Mouse (Mus musculus) heart, embryonic 13.5 days (tissue): ENCODE results near the gene Wdr25. TPM values are rescaled to one million over a fixed set of nuclear protein-coding genes. Genes with fewer than 3 reads are reported as not detected.

Experiments
- ATAC-seq: fragments of 200-750 bp; cut with Nextera tagmentation; 2 replicates; pipeline ENCODE4 v1.8.0; 2017; ENCODE audit warnings: moderate TSS enrichment; ENCODE audit not compliant: insufficient number of reproducible peaks, low FRiP score, low TSS enrichment; ENCODE audit errors: extremely low read depth
- H3K27ac ChIP-seq: fragments of 300-500 bp; sonication (generic); replicated peaks from 2 replicates; pipeline ENCODE4 v1.5.1; 2015; ENCODE audit warnings: moderate library complexity, mild to moderate bottlenecking, inconsistent platforms
- H3K27me3 ChIP-seq: fragments of 300-500 bp; sonication (generic); replicated peaks from 2 replicates; pipeline ENCODE4 v1.6.1; 2015; ENCODE audit warnings: mild to moderate bottlenecking, inconsistent platforms
- H3K36me3 ChIP-seq: fragments of 300-500 bp; sonication (generic); 2 replicates; pipeline ENCODE4 v1.6.1; 2015; ENCODE audit warnings: mild to moderate bottlenecking, inconsistent platforms
- H3K4me1 ChIP-seq: fragments of 300-500 bp; sonication (generic); 2 replicates; pipeline ENCODE4 v1.6.1; 2015; ENCODE audit warnings: inconsistent platforms
- H3K4me2 ChIP-seq: fragments of 300-500 bp; sonication (generic); 2 replicates; pipeline ENCODE4 v1.6.1; 2015; ENCODE audit warnings: inconsistent platforms, mild to moderate bottlenecking, moderate library complexity
- H3K4me3 ChIP-seq: fragments of 300-500 bp; sonication (generic); 2 replicates; pipeline ENCODE4 v1.5.1; 2015; ENCODE audit warnings: moderate library complexity, mild to moderate bottlenecking, inconsistent platforms
- H3K9ac ChIP-seq: fragments of 300-500 bp; sonication (generic); 2 replicates; pipeline ENCODE4 v1.6.1; 2015; ENCODE audit warnings: inconsistent platforms, mild to moderate bottlenecking, moderate library complexity
- H3K9me3 ChIP-seq: fragments of 300-500 bp; sonication (generic); 2 replicates; pipeline ENCODE4 v1.6.1; 2016; ENCODE audit warnings: inconsistent platforms
- WGBS: fragments of 180-500 bp; shearing (Covaris S2); methylation state at CpG from one replicate; pipeline ENCODE4 v1.1.7; 2015; ENCODE audit warnings: mixed read lengths; 5-methylcytosine and 5-hydroxymethylcytosine counted together
- polyA plus RNA-seq: library from polyadenylated mRNA; unstranded; fragments of >200 nt; fragmentation: Nextera tagmentation; extraction: Ambion mirVana; gene quantifications from 2 replicates; pipeline ENCODE4 v1.2.1, GENCODE M21; 2015

Wdr25 gene
- polyA plus RNA-seq, 1 experiment from 2014 or later, result 6.3 TPM

DNA sequence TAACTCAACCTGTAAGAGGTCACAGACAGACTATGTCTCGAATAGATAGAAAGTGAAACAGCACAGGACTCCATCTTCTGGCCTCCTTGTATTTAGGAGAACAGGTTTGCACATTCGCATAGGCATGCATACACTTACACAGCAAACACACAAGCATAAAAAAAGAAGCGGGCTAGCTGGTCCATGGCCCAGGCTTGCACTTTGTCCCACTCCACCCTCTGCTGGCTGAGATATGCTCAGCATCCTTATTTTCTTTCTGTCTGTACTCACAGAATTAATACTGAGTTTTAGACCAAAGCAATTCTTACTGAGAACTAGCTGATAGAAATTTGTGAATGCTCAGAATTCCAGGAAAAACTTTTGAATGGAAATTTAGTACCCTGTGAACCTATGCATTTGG lies 2.6 kb downstream of the Wdr25 start:
- WGBS, result 54% methylated on average over 3 of the region's 3 CpGs
- Histone ChIP-seq H3K4me3 (no peak overlapping the region), H3K4me1 (peaks cover 23% of the 10 kb centered on the region), H3K27me3 (no peaks in the 10 kb centered on the region), H3K36me3 (peaks cover 4% of the 10 kb centered on the region; the same call in 1 of the 2 replicates), H3K4me2 (no peak overlapping the region), H3K27ac (no peak overlapping the region), H3K9ac (no peak overlapping the region), H3K9me3 (no peaks in the 10 kb centered on the region)
- ATAC-seq, result no peak

GRCm38 (mm10) chr12:108901346-108901745 lies 7.9 kb downstream of the Wdr25 start:
- Histone ChIP-seq H3K36me3 (peaks cover 4% of the 10 kb centered on the region; the same call in 1 of the 2 replicates), H3K9me3 (no peaks in the 10 kb centered on the region), H3K9ac (no peak overlapping the region), H3K27me3 (peaks cover 10% of the 10 kb centered on the region; the same call in 1 of the 2 replicates), H3K4me1 (peaks cover 5% of the 10 kb centered on the region), H3K27ac (no peak overlapping the region), H3K4me2 (no peak overlapping the region), H3K4me3 (no peak overlapping the region)
- 30% methylated on average over 5 of the region's 5 CpGs for WGBS
- no peak for ATAC-seq

DNA sequence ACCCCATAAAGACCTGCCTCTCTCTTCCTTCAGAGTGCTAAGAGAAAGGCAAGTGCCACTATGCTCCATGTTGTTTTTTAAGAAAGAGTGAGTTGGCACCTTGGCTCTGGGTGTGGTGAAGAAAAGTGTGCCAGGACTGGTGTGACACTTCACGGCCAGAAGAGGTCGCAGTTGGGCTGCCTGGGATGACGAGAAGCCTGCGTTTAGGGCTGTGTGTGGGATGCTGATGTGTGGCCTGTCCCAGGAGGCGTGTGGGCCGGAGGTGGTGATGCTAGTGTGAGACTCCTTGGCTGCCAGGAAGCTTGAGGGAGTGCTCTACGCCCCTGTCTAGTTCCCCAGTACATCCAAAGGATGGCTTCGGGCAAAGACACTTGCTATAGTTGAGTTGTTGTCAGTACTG lies 9.5 kb downstream of the Wdr25 start:
- H3K27me3 ChIP-seq, result peaks cover 10% of the 10 kb centered on the region; the same call in 1 of the 2 replicates
- 0 out of 2 replicates have a peak, but pooled peaks have one; percentile 25 for ATAC-seq
- H3K4me2 ChIP-seq, result no peak overlapping the region
- H3K4me3 ChIP-seq, result no peak overlapping the region
- WGBS, result 20% methylated on average over 8 of the region's 8 CpGs
- no peak overlapping the region for H3K27ac ChIP-seq
- no peak overlapping the region for H3K9ac ChIP-seq
- peaks cover 4% of the 10 kb centered on the region; the same call in 1 of the 2 replicates for H3K36me3 ChIP-seq
- H3K9me3 ChIP-seq, result no peaks in the 10 kb centered on the region
- peaks cover 5% of the 10 kb centered on the region for H3K4me1 ChIP-seq

GRCm38 (mm10) chr12:108903600-108904275 lies 10.3 kb downstream of the Wdr25 start:
- Histone ChIP-seq H3K27me3 (peaks cover 10% of the 10 kb centered on the region; the same call in 1 of the 2 replicates), H3K27ac (no peak overlapping the region), H3K9ac (no peak overlapping the region), H3K9me3 (no peaks in the 10 kb centered on the region), H3K4me3 (no peak overlapping the region), H3K4me1 (peaks cover 5% of the 10 kb centered on the region), H3K4me2 (no peak overlapping the region), H3K36me3 (no peaks in the 10 kb centered on the region)
- 85% methylated on average over 8 of the region's 8 CpGs for WGBS
- no peak for ATAC-seq

GRCm38 (mm10) chr12:108904276-108904653 lies 10.8 kb downstream of the Wdr25 start:
- no peak overlapping the region for H3K4me3 ChIP-seq
- H3K27me3 ChIP-seq, result peaks cover 10% of the 10 kb centered on the region; the same call in 1 of the 2 replicates
- H3K9me3 ChIP-seq, result no peaks in the 10 kb centered on the region
- peaks cover 5% of the 10 kb centered on the region for H3K4me1 ChIP-seq
- no peak overlapping the region for H3K9ac ChIP-seq
- no peak overlapping the region for H3K4me2 ChIP-seq
- H3K36me3 ChIP-seq, result no peaks in the 10 kb centered on the region
- 61% methylated on average over 8 of the region's 8 CpGs for WGBS
- H3K27ac ChIP-seq, result no peak overlapping the region
- ATAC-seq, result no peak

DNA sequence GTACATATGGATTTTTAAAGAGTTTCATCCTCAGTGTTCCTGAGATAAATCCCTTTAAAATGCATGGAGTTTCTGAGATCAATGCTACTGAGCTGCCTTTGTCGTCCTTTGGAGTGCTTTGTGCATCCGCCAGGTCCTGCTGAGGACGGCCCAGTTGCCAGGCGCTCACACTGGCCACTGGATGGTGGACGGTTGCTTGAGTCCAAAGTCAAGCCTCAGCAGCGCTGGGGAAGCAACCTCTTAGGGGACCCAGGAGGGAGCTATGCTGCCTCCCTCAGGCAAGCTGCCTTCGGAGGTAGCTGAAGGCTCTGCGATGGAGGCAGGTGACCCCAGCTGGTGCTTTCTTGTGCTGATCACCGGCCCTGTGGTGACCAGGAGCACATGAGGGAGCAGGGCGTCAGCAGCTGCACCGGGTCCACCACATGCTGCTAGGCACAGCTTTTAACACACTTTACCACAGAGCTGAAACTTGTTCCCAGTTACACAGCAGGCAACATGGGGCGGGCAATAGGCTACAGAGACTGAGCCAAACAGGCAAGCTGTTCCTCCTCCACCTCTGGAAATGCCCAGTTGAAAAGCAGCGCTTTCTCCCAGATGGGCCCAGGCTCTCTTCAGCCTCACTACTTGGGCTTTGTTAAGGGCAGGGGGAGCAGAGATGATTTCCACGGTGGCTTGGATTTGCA lies 12.3 kb downstream of the Wdr25 start:
- peaks cover 10% of the 10 kb centered on the region; the same call in 1 of the 2 replicates for H3K27me3 ChIP-seq
- WGBS, result 54% methylated on average over 14 of the region's 14 CpGs
- H3K4me2 ChIP-seq, result no peak overlapping the region
- peaks cover 5% of the 10 kb centered on the region for H3K4me1 ChIP-seq
- no peak overlapping the region for H3K27ac ChIP-seq
- H3K9me3 ChIP-seq, result no peaks in the 10 kb centered on the region
- H3K4me3 ChIP-seq, result no peak overlapping the region
- H3K36me3 ChIP-seq, result no peaks in the 10 kb centered on the region
- H3K9ac ChIP-seq, result no peak overlapping the region
- ATAC-seq, result no peak

- H3K9me3 ChIP-seq, result no peaks in the 10 kb centered on the region
- H3K4me1 ChIP-seq, result no peaks in the 10 kb centered on the region; the same call in 1 of the 2 replicates
- 78% methylated on average over 12 of the region's 12 CpGs for WGBS
- H3K27ac ChIP-seq, result no peak overlapping the region
- H3K36me3 ChIP-seq, result no peaks in the 10 kb centered on the region
- ATAC-seq, result no peak
- H3K4me2 ChIP-seq, result no peak overlapping the region
- no peak overlapping the region for H3K9ac ChIP-seq
- H3K4me3 ChIP-seq, result no peak overlapping the region
- peaks cover 10% of the 10 kb centered on the region; the same call in 1 of the 2 replicates for H3K27me3 ChIP-seq
Measured at GRCm38 (mm10) chr12:108906398-108906797, 13.0 kb downstream of the Wdr25 start.

GRCm38 (mm10) chr12:108909846-108910433 lies 16.5 kb downstream of the Wdr25 start:
- ATAC-seq, result no peak
- H3K36me3 ChIP-seq, result no peaks in the 10 kb centered on the region
- peaks cover 8% of the 10 kb centered on the region; the same call in 1 of the 2 replicates for H3K27me3 ChIP-seq
- no peak overlapping the region for H3K4me2 ChIP-seq
- no peaks in the 10 kb centered on the region; the same call in 1 of the 2 replicates for H3K4me1 ChIP-seq
- no peaks in the 10 kb centered on the region for H3K9me3 ChIP-seq
- no peak overlapping the region for H3K27ac ChIP-seq
- 74% methylated on average over 8 of the region's 8 CpGs for WGBS
- no peak overlapping the region for H3K4me3 ChIP-seq
- H3K9ac ChIP-seq, result no peak overlapping the region

GRCm38 (mm10) chr12:108912442-108912841 lies 19.0 kb downstream of the Wdr25 start:
- Histone ChIP-seq H3K9me3 (no peaks in the 10 kb centered on the region), H3K27me3 (no peaks in the 10 kb centered on the region), H3K4me3 (no peak overlapping the region), H3K4me2 (no peak overlapping the region), H3K27ac (no peak overlapping the region), H3K9ac (no peak overlapping the region), H3K4me1 (no peaks in the 10 kb centered on the region; the same call in 1 of the 2 replicates), H3K36me3 (no peaks in the 10 kb centered on the region)
- ATAC-seq, result no peak
- 78% methylated on average over 2 of the region's 2 CpGs for WGBS

DNA sequence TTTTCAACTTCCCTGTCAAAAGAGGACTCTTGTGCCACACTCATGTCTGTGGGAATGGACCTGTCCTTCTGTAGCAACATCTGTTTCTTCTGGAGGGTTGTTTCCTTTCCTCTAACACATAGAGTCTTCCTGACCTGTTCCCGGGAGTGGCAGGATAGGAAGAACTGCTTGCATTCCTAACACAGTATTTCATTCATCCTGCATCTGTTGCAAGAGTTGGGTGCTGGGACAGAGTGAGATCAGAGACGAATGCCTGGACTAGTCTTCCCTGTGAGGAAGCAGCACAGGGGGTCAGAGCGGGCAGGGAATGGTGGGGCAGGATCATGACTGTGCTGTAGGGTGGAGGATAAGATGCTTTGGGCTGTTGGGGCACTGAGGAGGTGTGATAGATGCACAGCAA lies 20.8 kb downstream of the Wdr25 start:
- 50% methylated on average over 3 of the region's 3 CpGs for WGBS
- ATAC-seq, result no peak

GRCm38 (mm10) chr12:108914709-108915340 lies 21.4 kb downstream of the Wdr25 start:
- Histone ChIP-seq H3K9ac (no peak overlapping the region), H3K36me3 (no peaks in the 10 kb centered on the region), H3K4me2 (no peak overlapping the region), H3K27ac (no peak overlapping the region), H3K9me3 (no peaks in the 10 kb centered on the region), H3K4me1 (no peaks in the 10 kb centered on the region; the same call in 1 of the 2 replicates), H3K27me3 (no peaks in the 10 kb centered on the region), H3K4me3 (no peak overlapping the region)
- 72% methylated on average over 12 of the region's 12 CpGs for WGBS
- ATAC-seq, result no peak

More for the DNA sequence above, 20.8 kb downstream of the Wdr25 start:
- Histone ChIP-seq H3K27me3 (no peaks in the 10 kb centered on the region), H3K27ac (no peak overlapping the region), H3K4me3 (no peak overlapping the region), H3K4me2 (no peak overlapping the region), H3K9me3 (no peaks in the 10 kb centered on the region), H3K9ac (no peak overlapping the region), H3K36me3 (no peaks in the 10 kb centered on the region), H3K4me1 (no peaks in the 10 kb centered on the region; the same call in 1 of the 2 replicates)
